Mouse (Mus musculus) hindbrain, embryonic 12.5 days (tissue): ENCODE results near the gene Fat3. TPM values are rescaled to one million over a fixed set of nuclear protein-coding genes. Genes with fewer than 3 reads are reported as not detected.

Experiments
- ATAC-seq: fragments of 200-750 bp; cut with Nextera tagmentation; 2 replicates; pipeline ENCODE4 v1.8.0; 2017; ENCODE audit warnings: moderate TSS enrichment; ENCODE audit not compliant: low FRiP score
- H3K27ac ChIP-seq: fragments of 300-500 bp; sonication (generic); 2 replicates; pipeline ENCODE4 v1.5.1; 2016; ENCODE audit warnings: mild to moderate bottlenecking
- H3K27me3 ChIP-seq: fragments of 300-500 bp; sonication (generic); 2 replicates; pipeline ENCODE4 v1.6.1; 2016; ENCODE audit warnings: mild to moderate bottlenecking
- H3K36me3 ChIP-seq: fragments of 300-500 bp; sonication (generic); 2 replicates; pipeline ENCODE4 v1.6.1; 2016; ENCODE audit warnings: mild to moderate bottlenecking
- H3K4me1 ChIP-seq: fragments of 300-500 bp; sonication (generic); 2 replicates; pipeline ENCODE4 v1.6.1; 2016
- H3K4me2 ChIP-seq: fragments of 300-500 bp; sonication (generic); replicated peaks from 2 replicates; pipeline ENCODE4 v1.6.1; 2016; ENCODE audit warnings: mild to moderate bottlenecking
- H3K4me3 ChIP-seq: fragments of 300-500 bp; sonication (generic); 2 replicates; pipeline ENCODE4 v1.5.1; 2016; ENCODE audit warnings: mild to moderate bottlenecking
- H3K9ac ChIP-seq: fragments of 300-500 bp; sonication (generic); 2 replicates; pipeline ENCODE4 v1.6.1; 2016; ENCODE audit warnings: mild to moderate bottlenecking, moderate library complexity
- H3K9me3 ChIP-seq: fragments of 300-500 bp; sonication (generic); replicated peaks from 2 replicates; pipeline ENCODE4 v1.6.1; 2016; ENCODE audit warnings: mild to moderate bottlenecking
- WGBS: fragments of 180-500 bp; shearing (Covaris S2); methylation state at CpG from one replicate; pipeline ENCODE4 v1.1.7; 2016; 5-methylcytosine and 5-hydroxymethylcytosine counted together
- polyA plus RNA-seq: library from polyadenylated mRNA; unstranded; fragments of >200 nt; fragmentation: Nextera tagmentation; extraction: Ambion mirVana; gene quantifications from 2 replicates; pipeline ENCODE4 v1.2.1, GENCODE M21; 2016

Fat3 gene
- polyA plus RNA-seq, 1 experiment from 2014 or later, result 11.6 TPM

- 74% methylated on average over 11 of the region's 11 CpGs for WGBS
- H3K36me3 ChIP-seq, result no peaks in the 10 kb centered on the region
- H3K27ac ChIP-seq, result 0 out of 2 replicates have a peak overlapping the region, but pooled peaks have one; percentile 12
These were observed 155.9 kb downstream of the Fat3 start for GRCm38 (mm10) chr9:16344902-16345855.

GRCm38 (mm10) chr9:16343191-16343590 is 157.9 kb downstream of the Fat3 start:
- no peak overlapping the region for H3K27ac ChIP-seq
- H3K9me3 ChIP-seq, result no peaks in the 10 kb centered on the region
- 90% methylated on average over 2 of the region's 2 CpGs for WGBS

More at GRCm38 (mm10) chr9:16344902-16345855, 155.9 kb downstream of the Fat3 start:
- Histone ChIP-seq H3K4me1 (peaks cover 8% of the 10 kb centered on the region), H3K27me3 (no peaks in the 10 kb centered on the region), H3K4me3 (no peak overlapping the region), H3K9me3 (no peaks in the 10 kb centered on the region), H3K9ac (no peak overlapping the region), H3K4me2 (no peak overlapping the region)
- no peak for ATAC-seq

GRCm38 (mm10) chr9:16342577-16342976 is 158.5 kb downstream of the Fat3 start:
- H3K9ac ChIP-seq, result no peak overlapping the region
- no peak overlapping the region for H3K4me2 ChIP-seq
- H3K4me3 ChIP-seq, result no peak overlapping the region
- H3K9me3 ChIP-seq, result no peaks in the 10 kb centered on the region
- H3K36me3 ChIP-seq, result no peaks in the 10 kb centered on the region
- H3K27me3 ChIP-seq, result no peaks in the 10 kb centered on the region
- H3K27ac ChIP-seq, result no peak overlapping the region
- peaks cover 8% of the 10 kb centered on the region for H3K4me1 ChIP-seq
- ATAC-seq, result no peak
- 82% methylated on average over 8 of the region's 8 CpGs for WGBS

More at GRCm38 (mm10) chr9:16343191-16343590, 157.9 kb downstream of the Fat3 start:
- no peak overlapping the region for H3K4me3 ChIP-seq
- H3K4me1 ChIP-seq, result peaks cover 8% of the 10 kb centered on the region
- H3K27me3 ChIP-seq, result no peaks in the 10 kb centered on the region
- ATAC-seq, result no peak
- no peak overlapping the region for H3K4me2 ChIP-seq
- no peaks in the 10 kb centered on the region for H3K36me3 ChIP-seq
- H3K9ac ChIP-seq, result no peak overlapping the region

- no peaks in the 10 kb centered on the region for H3K36me3 ChIP-seq
- no peaks in the 10 kb centered on the region; the same call in 1 of the 2 replicates for H3K4me1 ChIP-seq
- peak overlapping the region; percentile 12; the same call in 1 of the 2 replicates for H3K27ac ChIP-seq
- H3K4me3 ChIP-seq, result no peak overlapping the region
- H3K9me3 ChIP-seq, result no peaks in the 10 kb centered on the region
- H3K9ac ChIP-seq, result no peak overlapping the region
- no peak for ATAC-seq
- H3K4me2 ChIP-seq, result no peak overlapping the region
- no peaks in the 10 kb centered on the region for H3K27me3 ChIP-seq
- 31% methylated on average over 3 of the region's 3 CpGs for WGBS
These were observed 170.6 kb downstream of the Fat3 start for GRCm38 (mm10) chr9:16330290-16330984.

- Histone ChIP-seq H3K27me3 (no peaks in the 10 kb centered on the region), H3K9ac (no peak overlapping the region), H3K36me3 (no peaks in the 10 kb centered on the region), H3K4me2 (no peak overlapping the region), H3K9me3 (no peaks in the 10 kb centered on the region), H3K27ac (no peak overlapping the region), H3K4me1 (no peaks in the 10 kb centered on the region), H3K4me3 (no peak overlapping the region)
- WGBS, result 67% methylated on average over 1 of the region's 1 CpGs
- no peak for ATAC-seq
These were observed 182.1 kb downstream of the Fat3 start for GRCm38 (mm10) chr9:16318957-16319356.

GRCm38 (mm10) chr9:16312599-16313197 is 188.4 kb downstream of the Fat3 start:
- WGBS, result 82% methylated on average over 4 of the region's 4 CpGs
- no peaks in the 10 kb centered on the region for H3K36me3 ChIP-seq
- H3K27ac ChIP-seq, result no peak overlapping the region
- no peak overlapping the region for H3K4me3 ChIP-seq
- peaks cover 22% of the 10 kb centered on the region for H3K4me1 ChIP-seq
- no peak overlapping the region for H3K4me2 ChIP-seq
- ATAC-seq, result no peak
- no peaks in the 10 kb centered on the region for H3K9me3 ChIP-seq
- no peak overlapping the region for H3K9ac ChIP-seq
- no peaks in the 10 kb centered on the region for H3K27me3 ChIP-seq

- H3K36me3 ChIP-seq, result no peaks in the 10 kb centered on the region
- ATAC-seq, result peak; percentile 80
- no peak overlapping the region for H3K4me2 ChIP-seq
- H3K4me3 ChIP-seq, result no peak overlapping the region
- 57% methylated on average over 5 of the region's 5 CpGs for WGBS
- H3K4me1 ChIP-seq, result peaks cover 22% of the 10 kb centered on the region
- no peaks in the 10 kb centered on the region for H3K9me3 ChIP-seq
- no peaks in the 10 kb centered on the region for H3K27me3 ChIP-seq
- H3K27ac ChIP-seq, result no peak overlapping the region; the same call in 1 of the 2 replicates
- no peak overlapping the region for H3K9ac ChIP-seq
These were observed 189.9 kb downstream of the Fat3 start for GRCm38 (mm10) chr9:16310855-16311848.

GRCm38 (mm10) chr9:16310305-16310704 is 190.8 kb downstream of the Fat3 start:
- Histone ChIP-seq H3K27ac (peak overlapping the region; percentile 58), H3K9ac (no peak overlapping the region), H3K4me3 (no peak overlapping the region), H3K4me1 (peaks cover 27% of the 10 kb centered on the region), H3K9me3 (no peaks in the 10 kb centered on the region), H3K36me3 (no peaks in the 10 kb centered on the region), H3K27me3 (no peaks in the 10 kb centered on the region), H3K4me2 (no peak overlapping the region)
- peak; percentile 24; the same call in 1 of the 2 replicates for ATAC-seq
- WGBS, result 80% methylated on average over 4 of the region's 4 CpGs

GRCm38 (mm10) chr9:16307789-16308188 is 193.3 kb downstream of the Fat3 start:
- Histone ChIP-seq H3K4me2 (no peak overlapping the region), H3K27ac (no peak overlapping the region), H3K9me3 (no peaks in the 10 kb centered on the region), H3K4me3 (no peak overlapping the region), H3K36me3 (no peaks in the 10 kb centered on the region), H3K27me3 (no peaks in the 10 kb centered on the region), H3K4me1 (peaks cover 27% of the 10 kb centered on the region), H3K9ac (no peak overlapping the region)
- 100% methylated on average over 1 of the region's 1 CpGs for WGBS
- ATAC-seq, result no peak

- Histone ChIP-seq H3K4me3 (no peak overlapping the region), H3K4me1 (peaks cover 16% of the 10 kb centered on the region), H3K4me2 (no peak overlapping the region), H3K27me3 (no peaks in the 10 kb centered on the region), H3K9me3 (no peaks in the 10 kb centered on the region), H3K36me3 (no peaks in the 10 kb centered on the region), H3K9ac (no peak overlapping the region), H3K27ac (no peak overlapping the region)
- no peak for ATAC-seq
These were observed 194.9 kb downstream of the Fat3 start for GRCm38 (mm10) chr9:16306222-16306621.

GRCm38 (mm10) chr9:16305396-16306086 is 195.5 kb downstream of the Fat3 start:
- H3K4me3 ChIP-seq, result no peak overlapping the region
- 83% methylated on average over 2 of the region's 2 CpGs for WGBS
- H3K4me2 ChIP-seq, result no peak overlapping the region
- H3K27me3 ChIP-seq, result no peaks in the 10 kb centered on the region
- no peak overlapping the region for H3K27ac ChIP-seq
- peaks cover 9% of the 10 kb centered on the region for H3K4me1 ChIP-seq
- H3K9me3 ChIP-seq, result no peaks in the 10 kb centered on the region
- no peak overlapping the region for H3K9ac ChIP-seq
- ATAC-seq, result no peak
- H3K36me3 ChIP-seq, result no peaks in the 10 kb centered on the region
